Mouse (Mus musculus): Measurements from ENCODE around the gene Pik3cd.

DNA sequence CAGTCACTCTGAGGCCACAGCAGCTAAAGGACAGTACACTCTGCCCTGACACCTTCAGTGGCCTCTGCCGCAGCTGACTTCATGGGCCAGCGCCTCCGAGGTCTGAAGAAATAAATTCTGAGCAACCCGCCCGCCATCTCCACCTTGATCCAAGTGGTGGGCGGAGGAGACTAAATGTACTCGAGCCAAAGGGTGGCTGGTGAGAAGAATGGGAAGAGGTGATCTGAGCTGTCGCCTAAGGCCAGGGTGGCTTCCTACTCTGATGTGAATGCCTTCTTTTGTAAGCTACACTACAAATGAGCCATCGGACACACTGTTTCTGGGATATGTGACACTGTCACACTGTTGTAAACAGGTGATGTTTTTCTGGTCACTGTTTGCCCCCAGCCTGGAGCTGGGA is 56.6 kb downstream of the Pik3cd start:
- no peak for TF ChIP-seq POLR2A (IDR thresholded peaks at IDR 0.05; ENCODE audit: borderline replicate concordance, extremely low read depth, low read depth, low read length)
- no peak for TF ChIP-seq CTCF (IDR thresholded peaks at IDR 0.05; ENCODE audit: insufficient read depth, low read length)

Data from lung, adult 2 months (tissue).